Mouse (Mus musculus) kidney, embryonic 15.5 days (tissue): ENCODE results near the gene Slc12a9. TPM values are rescaled to one million over a fixed set of nuclear protein-coding genes. Genes with fewer than 3 reads are reported as not detected.

Source experiments
- ATAC-seq: fragments of 200-750 bp; cut with Nextera tagmentation; replicated peaks from 2 replicates; pipeline ENCODE4 v1.8.0; 2017; ENCODE audit warnings: moderate TSS enrichment; ENCODE audit not compliant: low FRiP score
- H3K27ac ChIP-seq: fragments of 300-500 bp; sonication (generic); 2 replicates; pipeline ENCODE4 v1.5.1; 2015; ENCODE audit warnings: mild to moderate bottlenecking, inconsistent platforms
- H3K27me3 ChIP-seq: fragments of 300-500 bp; sonication (generic); 2 replicates; pipeline ENCODE4 v1.6.1; 2015; ENCODE audit warnings: inconsistent platforms
- H3K36me3 ChIP-seq: fragments of 300-500 bp; sonication (generic); 2 replicates; pipeline ENCODE4 v1.6.1; 2015; ENCODE audit warnings: inconsistent platforms
- H3K4me1 ChIP-seq: fragments of 300-500 bp; sonication (generic); 2 replicates; pipeline ENCODE4 v1.6.1; 2015; ENCODE audit warnings: inconsistent platforms
- H3K4me2 ChIP-seq: fragments of 300-500 bp; sonication (generic); 2 replicates; pipeline ENCODE4 v1.6.1; 2015; ENCODE audit warnings: moderate library complexity, mild to moderate bottlenecking, inconsistent platforms
- H3K4me3 ChIP-seq: fragments of 300-500 bp; sonication (generic); replicated peaks from 2 replicates; pipeline ENCODE4 v1.5.1; 2015; ENCODE audit warnings: mild to moderate bottlenecking, inconsistent platforms
- H3K9ac ChIP-seq: fragments of 300-500 bp; sonication (generic); 2 replicates; pipeline ENCODE4 v1.6.1; 2015; ENCODE audit warnings: mild to moderate bottlenecking, inconsistent platforms
- H3K9me3 ChIP-seq: fragments of 300-500 bp; sonication (generic); replicated peaks from 2 replicates; pipeline ENCODE4 v1.6.1; 2016; ENCODE audit warnings: inconsistent platforms
- WGBS: fragments of 180-500 bp; shearing (Covaris S2); methylation state at CpG from one replicate; pipeline ENCODE4 v1.1.7; 2015; ENCODE audit warnings: mixed read lengths; 5-methylcytosine and 5-hydroxymethylcytosine counted together
- microRNA-seq: library from miRNA; unstranded; fragments of <30 nt; microRNA quantifications from one replicate; pipeline ENCODE4, GENCODE M21; 2016
- polyA plus RNA-seq: library from polyadenylated mRNA; unstranded; fragments of >200 nt; fragmentation: Nextera tagmentation; extraction: Ambion mirVana; gene quantifications from 2 replicates; pipeline ENCODE4 v1.2.1, GENCODE M21; 2015

Slc12a9 gene
- polyA plus RNA-seq, 1 experiment from 2014 or later, result 16.0 TPM

- Histone ChIP-seq H3K4me1 (0 out of 2 replicates have a peak, but pooled peaks cover 2% of the 10 kb centered on the region), H3K36me3 (no peaks in the 10 kb centered on the region), H3K27me3 (peaks cover 3% of the 10 kb centered on the region; the same call in 1 of the 2 replicates), H3K9me3 (peaks cover 5% of the 10 kb centered on the region; the same call in 1 of the 2 replicates), H3K9ac (no peak overlapping the region), H3K4me3 (no peak overlapping the region), H3K27ac (no peak overlapping the region), H3K4me2 (peak overlapping the region; percentile 22; the same call in 1 of the 2 replicates)
- WGBS, result 30% methylated on average over 18 of the region's 18 CpGs
- 0 out of 2 replicates have a peak, but pooled peaks have one; percentile 49 for ATAC-seq
Observed at GRCm38 (mm10) chr5:137277360-137278342, 55.7 kb downstream of the Slc12a9 start.

- Histone ChIP-seq H3K27ac (peak overlapping the region; percentile 22; the same call in 1 of the 2 replicates), H3K27me3 (no peaks in the 10 kb centered on the region), H3K4me1 (peaks cover 9% of the 10 kb centered on the region; the same call in 1 of the 2 replicates), H3K36me3 (no peaks in the 10 kb centered on the region), H3K4me3 (0 out of 2 replicates have a peak overlapping the region, but pooled peaks have one; percentile 8), H3K9me3 (peaks cover 5% of the 10 kb centered on the region; the same call in 1 of the 2 replicates), H3K4me2 (peak overlapping the region; percentile 48), H3K9ac (no peak overlapping the region)
- WGBS, result 20% methylated on average over 16 of the region's 18 CpGs
- no peak for ATAC-seq
Observed at GRCm38 (mm10) chr5:137268131-137268910, 65.1 kb downstream of the Slc12a9 start.

- H3K27me3 ChIP-seq, result no peaks in the 10 kb centered on the region
- no peak overlapping the region for H3K4me2 ChIP-seq
- H3K9me3 ChIP-seq, result no peaks in the 10 kb centered on the region
- H3K27ac ChIP-seq, result no peak overlapping the region
- no peak for ATAC-seq
- no peaks in the 10 kb centered on the region for H3K36me3 ChIP-seq
- no peak overlapping the region for H3K4me3 ChIP-seq
- peaks cover 9% of the 10 kb centered on the region; the same call in 1 of the 2 replicates for H3K4me1 ChIP-seq
- H3K9ac ChIP-seq, result no peak overlapping the region
- WGBS, result 85% methylated on average over 11 of the region's 11 CpGs
Observed at GRCm38 (mm10) chr5:137264787-137265186, 68.6 kb downstream of the Slc12a9 start.

Small RNAs within 50 kb of the gene (microRNA-seq; reads per million reads assigned to microRNA genes)
- gene Mir7036 (not detected), gene Mir8116 (not detected)

Other genes starting within 250 kb of the Slc12a9 start
- 7.9 and 9.0 TPM in 2 replicates for gene Trim56, start 217.4 kb downstream of the Slc12a9 start, polyA plus RNA-seq
- 0.09 TPM in 1 of 2 replicates, not detected in the other for gene Muc3, start 184.3 kb downstream of the Slc12a9 start, polyA plus RNA-seq
- gene Muc3a, start 121.2 kb downstream of the Slc12a9 start, polyA plus RNA-seq, result 0.33 and 0.34 TPM in 2 replicates
- 2.7 and 3.6 TPM in 2 replicates for gene Ache, start 46.1 kb downstream of the Slc12a9 start, polyA plus RNA-seq
- gene Ufsp1, start 39.0 kb downstream of the Slc12a9 start, polyA plus RNA-seq, result 5.9 and 7.3 TPM in 2 replicates
- gene Srrt, start 25.9 kb downstream of the Slc12a9 start, polyA plus RNA-seq, result 141 and 158 TPM in 2 replicates
- gene Trip6, start 19.2 kb downstream of the Slc12a9 start, polyA plus RNA-seq, result 77.9 and 87.5 TPM in 2 replicates
- 49.1 and 54.9 TPM in 2 replicates for gene Ephb4, start 16.5 kb upstream of the Slc12a9 start, polyA plus RNA-seq
- gene Zan, start 143.5 kb upstream of the Slc12a9 start, polyA plus RNA-seq, result 0.06 and 0.09 TPM in 2 replicates
- 55.9 and 57.7 TPM in 2 replicates for gene Pop7, start 168.9 kb upstream of the Slc12a9 start, polyA plus RNA-seq
- gene Gigyf1, start 185.0 kb upstream of the Slc12a9 start, polyA plus RNA-seq, result 13.2 and 14.7 TPM in 2 replicates
- gene Epo, start 199.6 kb upstream of the Slc12a9 start, polyA plus RNA-seq, result 0.45 TPM in 1 of 2 replicates, not detected in the other
- 337 and 348 TPM in 2 replicates for gene Gnb2, start 199.9 kb upstream of the Slc12a9 start, polyA plus RNA-seq
- 0.40 and 1.8 TPM in 2 replicates for gene Actl6b, start 219.9 kb upstream of the Slc12a9 start, polyA plus RNA-seq
- gene Tfr2, start 236.2 kb upstream of the Slc12a9 start, polyA plus RNA-seq, result 0.42 and 0.99 TPM in 2 replicates